Mouse (Mus musculus) limb, embryonic 11.5 days (tissue): ENCODE results near the gene Igf1r. TPM values are rescaled to one million over a fixed set of nuclear protein-coding genes. Genes with fewer than 3 reads are reported as not detected.

Source experiments
- ATAC-seq: fragments of 200-750 bp; cut with Nextera tagmentation; 2 replicates; pipeline ENCODE4 v1.8.0; 2017; ENCODE audit warnings: low read depth; ENCODE audit not compliant: insufficient number of reproducible peaks, low FRiP score, low TSS enrichment
- DNase-seq: peaks from one replicate; pipeline ENCODE4 v3.0.0-alpha.2; 2015; ENCODE audit warnings: low spot score
- H3K27ac ChIP-seq: fragments of 300-500 bp; sonication (generic); replicated peaks from 2 replicates; pipeline ENCODE4 v1.5.1; 2014; ENCODE audit warnings: low read depth, mild to moderate bottlenecking, low read length
- H3K27me3 ChIP-seq: fragments of 300-500 bp; sonication (generic); 2 replicates; pipeline ENCODE4 v1.6.1; 2014; ENCODE audit warnings: mild to moderate bottlenecking, low read length, mixed read lengths; ENCODE audit not compliant: control insufficient read depth, insufficient read depth
- H3K36me3 ChIP-seq: fragments of 300-500 bp; sonication (generic); 2 replicates; pipeline ENCODE4 v1.6.1; 2014; ENCODE audit warnings: mild to moderate bottlenecking, low read length, moderate library complexity, mixed read lengths; ENCODE audit not compliant: control insufficient read depth, insufficient read depth
- H3K4me1 ChIP-seq: fragments of 300-500 bp; sonication (generic); 2 replicates; pipeline ENCODE4 v1.6.1; 2014; ENCODE audit warnings: low read length, mixed read lengths; ENCODE audit not compliant: control insufficient read depth, insufficient read depth
- H3K4me2 ChIP-seq: fragments of 300-500 bp; sonication (generic); 2 replicates; pipeline ENCODE4 v1.6.1; 2014; ENCODE audit warnings: low read depth, mild to moderate bottlenecking, moderate library complexity; ENCODE audit not compliant: severe bottlenecking
- H3K4me3 ChIP-seq: fragments of 300-500 bp; sonication (generic); 2 replicates; pipeline ENCODE4 v1.5.1; 2014; ENCODE audit warnings: low read depth, low read length
- H3K9ac ChIP-seq: fragments of 300-500 bp; sonication (generic); 2 replicates; pipeline ENCODE4 v1.6.1; 2014; ENCODE audit warnings: mild to moderate bottlenecking, low read length
- H3K9me3 ChIP-seq: fragments of 300-500 bp; sonication (generic); 2 replicates; pipeline ENCODE4 v1.6.1; 2016; ENCODE audit warnings: low read length; ENCODE audit not compliant: control insufficient read depth
- WGBS: fragments of 180-500 bp; shearing (Covaris S2); extraction: QIAGEN DNeasy Blood & Tissue Kit; methylation state at CpG from one replicate; pipeline ENCODE4 v1.1.7; 2014; 5-methylcytosine and 5-hydroxymethylcytosine counted together
- polyA plus RNA-seq: library from polyadenylated mRNA; unstranded; fragments of >200 nt; fragmentation: Nextera tagmentation; extraction: Ambion mirVana; gene quantifications from 2 replicates; pipeline ENCODE4 v1.2.1, GENCODE M21; 2014

The Igf1r gene
- polyA plus RNA-seq, 1 experiment from 2014 or later = 29.9 TPM

GRCm38 (mm10) chr7:68111532-68111931 is 158.9 kb downstream of the Igf1r start:
- ATAC-seq (no peak), DNase-seq (no peak)
- Histone ChIP-seq H3K9me3 (no peaks in the 10 kb centered on the region), H3K4me1 (peaks cover 18% of the 10 kb centered on the region), H3K9ac (no peak overlapping the region), H3K27me3 (no peaks in the 10 kb centered on the region), H3K36me3 (no peaks in the 10 kb centered on the region), H3K4me2 (no peak overlapping the region), H3K27ac (no peak overlapping the region), H3K4me3 (no peak overlapping the region)
- WGBS = 94% methylated on average over 4 of the region's 4 CpGs

- Histone ChIP-seq H3K36me3 (no peaks in the 10 kb centered on the region), H3K9me3 (no peaks in the 10 kb centered on the region), H3K4me1 (peaks cover 25% of the 10 kb centered on the region), H3K27me3 (no peaks in the 10 kb centered on the region), H3K9ac (no peak overlapping the region), H3K27ac (no peak overlapping the region), H3K4me3 (no peak overlapping the region), H3K4me2 (no peak overlapping the region)
- ATAC-seq (no peak), DNase-seq (no peak)
- 77% methylated on average over 8 of the region's 8 CpGs for WGBS
These were observed 160.0 kb downstream of the Igf1r start for GRCm38 (mm10) chr7:68112582-68112981.

- ATAC-seq = no peak
- Histone ChIP-seq H3K9me3 (no peaks in the 10 kb centered on the region), H3K4me2 (no peak overlapping the region), H3K4me1 (peaks cover 33% of the 10 kb centered on the region), H3K27me3 (no peaks in the 10 kb centered on the region), H3K4me3 (no peak overlapping the region), H3K36me3 (no peaks in the 10 kb centered on the region), H3K9ac (no peak overlapping the region), H3K27ac (no peak overlapping the region)
- 9% methylated on average over 5 of the region's 5 CpGs for WGBS
- no peak for DNase-seq
These were observed 161.7 kb downstream of the Igf1r start for GRCm38 (mm10) chr7:68114364-68114763.

DNA sequence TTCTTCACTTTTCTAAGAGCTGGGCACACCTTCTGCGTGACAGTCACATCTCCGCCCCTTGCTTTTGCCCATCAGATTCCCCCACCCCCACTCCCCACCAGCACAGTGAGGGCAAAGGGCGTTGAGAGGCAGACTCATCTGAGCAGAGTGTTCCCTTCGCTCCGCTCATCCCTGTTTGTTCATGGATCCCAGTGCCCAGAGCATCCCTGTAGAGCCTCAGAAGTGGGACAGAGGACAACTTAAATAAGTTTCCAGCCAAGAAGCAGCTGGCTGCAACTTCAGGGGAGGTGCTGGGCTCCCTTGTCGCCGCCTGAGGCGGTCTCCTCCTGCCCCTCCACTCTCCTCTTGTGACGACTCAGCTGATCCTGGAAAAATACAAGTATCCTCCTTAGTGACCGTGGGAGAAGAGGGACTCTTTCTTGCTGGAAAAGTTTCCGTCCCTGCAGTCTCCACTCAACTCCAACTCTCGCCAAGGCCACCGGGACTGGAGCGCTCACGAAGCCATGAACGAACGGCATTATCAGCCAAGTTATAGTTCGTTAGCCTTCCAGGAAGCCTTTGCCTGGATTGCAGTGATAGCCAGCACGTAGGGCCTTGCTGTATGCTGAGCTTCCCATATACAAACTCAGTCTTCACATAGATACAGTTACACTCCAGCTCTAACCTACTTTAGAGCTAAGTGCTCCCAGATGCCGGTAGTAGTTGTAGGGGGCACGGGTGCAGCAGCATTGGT is 162.5 kb downstream of the Igf1r start:
- DNase-seq = no peak
- no peaks in the 10 kb centered on the region for H3K27me3 ChIP-seq
- ATAC-seq = no peak
- H3K9ac ChIP-seq = no peak overlapping the region
- 60% methylated on average over 21 of the region's 21 CpGs for WGBS
- H3K9me3 ChIP-seq = no peaks in the 10 kb centered on the region
- H3K36me3 ChIP-seq = no peaks in the 10 kb centered on the region
- H3K4me1 ChIP-seq = peaks cover 33% of the 10 kb centered on the region
- peak overlapping the region; percentile 48 for H3K27ac ChIP-seq
- H3K4me3 ChIP-seq = no peak overlapping the region
- H3K4me2 ChIP-seq = no peak overlapping the region

- ATAC-seq (no peak), DNase-seq (no peak)
- Histone ChIP-seq H3K4me1 (peaks cover 33% of the 10 kb centered on the region), H3K4me2 (no peak overlapping the region), H3K27ac (peak overlapping the region; percentile 68), H3K4me3 (no peak overlapping the region), H3K9me3 (no peaks in the 10 kb centered on the region), H3K27me3 (no peaks in the 10 kb centered on the region), H3K9ac (no peak overlapping the region), H3K36me3 (no peaks in the 10 kb centered on the region)
- 75% methylated on average over 5 of the region's 5 CpGs for WGBS
These were observed 164.9 kb downstream of the Igf1r start for GRCm38 (mm10) chr7:68117567-68117966.

GRCm38 (mm10) chr7:68117981-68118380 is 165.4 kb downstream of the Igf1r start:
- 21% methylated on average over 2 of the region's 2 CpGs for WGBS
- Histone ChIP-seq H3K27me3 (no peaks in the 10 kb centered on the region), H3K4me2 (no peak overlapping the region), H3K9ac (no peak overlapping the region), H3K9me3 (no peaks in the 10 kb centered on the region), H3K4me1 (peaks cover 33% of the 10 kb centered on the region), H3K36me3 (no peaks in the 10 kb centered on the region), H3K27ac (peak overlapping the region; percentile 68), H3K4me3 (no peak overlapping the region)
- DNase-seq (no peak), ATAC-seq (no peak)

GRCm38 (mm10) chr7:68119605-68120004 is 167.0 kb downstream of the Igf1r start:
- 64% methylated on average over 5 of the region's 5 CpGs for WGBS

GRCm38 (mm10) chr7:68122418-68122817 is 169.8 kb downstream of the Igf1r start:
- Histone ChIP-seq H3K27me3 (no peaks in the 10 kb centered on the region), H3K4me3 (no peak overlapping the region), H3K27ac (no peak overlapping the region), H3K9me3 (no peaks in the 10 kb centered on the region), H3K4me1 (peaks cover 11% of the 10 kb centered on the region), H3K4me2 (no peak overlapping the region), H3K9ac (no peak overlapping the region), H3K36me3 (no peaks in the 10 kb centered on the region)
- ATAC-seq (no peak), DNase-seq (no peak)
- WGBS = 42% methylated on average over 3 of the region's 3 CpGs

More at GRCm38 (mm10) chr7:68119605-68120004, 167.0 kb downstream of the Igf1r start:
- no peak for DNase-seq
- H3K27ac ChIP-seq = no peak overlapping the region
- no peaks in the 10 kb centered on the region for H3K9me3 ChIP-seq
- no peak overlapping the region for H3K4me2 ChIP-seq
- no peaks in the 10 kb centered on the region for H3K36me3 ChIP-seq
- no peaks in the 10 kb centered on the region for H3K27me3 ChIP-seq
- H3K4me3 ChIP-seq = no peak overlapping the region
- no peak for ATAC-seq
- no peak overlapping the region for H3K9ac ChIP-seq
- H3K4me1 ChIP-seq = peaks cover 27% of the 10 kb centered on the region

DNA sequence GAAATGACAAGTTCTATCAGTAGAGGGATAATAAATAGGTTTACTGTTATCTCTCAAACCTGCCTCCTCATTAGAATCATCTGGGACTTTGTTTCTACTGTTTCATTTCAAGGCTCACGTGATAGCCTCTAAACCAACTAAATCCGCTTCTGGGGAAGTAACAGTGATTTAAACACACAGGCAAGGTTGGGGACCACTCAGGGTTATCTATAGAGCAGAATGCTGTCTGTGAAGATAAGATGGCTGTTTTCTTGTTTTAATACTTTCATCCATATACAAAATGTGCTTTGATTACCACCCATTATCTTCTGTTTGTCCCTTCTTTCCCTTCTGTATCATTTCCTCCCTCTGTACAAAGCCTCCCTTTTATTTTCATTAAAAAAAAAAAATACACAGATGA is 172.7 kb downstream of the Igf1r start:
- no peak overlapping the region for H3K4me2 ChIP-seq
- DNase-seq = no peak
- H3K4me3 ChIP-seq = no peak overlapping the region
- no peak overlapping the region for H3K9ac ChIP-seq
- H3K4me1 ChIP-seq = peaks cover 12% of the 10 kb centered on the region
- H3K9me3 ChIP-seq = no peaks in the 10 kb centered on the region
- no peak overlapping the region for H3K27ac ChIP-seq
- WGBS = 78% methylated on average over 2 of the region's 2 CpGs
- no peaks in the 10 kb centered on the region for H3K36me3 ChIP-seq
- no peak for ATAC-seq
- H3K27me3 ChIP-seq = no peaks in the 10 kb centered on the region
